Mouse (Mus musculus) kidney, embryonic 16.5 days (tissue): Measurements from ENCODE around the gene Hist1h2ae. TPM values are rescaled to one million over a fixed set of nuclear protein-coding genes. Genes with fewer than 3 reads are reported as not detected.

ENCODE experiments used
- ATAC-seq: fragments of 200-750 bp; cut with Nextera tagmentation; 2 replicates; pipeline ENCODE4 v1.8.0; 2017; ENCODE audit warnings: moderate TSS enrichment; ENCODE audit not compliant: low FRiP score, low TSS enrichment
- H3K27ac ChIP-seq: fragments of 300-500 bp; sonication (generic); 2 replicates; pipeline ENCODE4 v1.5.1; 2014; ENCODE audit warnings: low read length
- H3K27me3 ChIP-seq: fragments of 300-500 bp; sonication (generic); 2 replicates; pipeline ENCODE4 v1.6.1; 2014; ENCODE audit warnings: low read length, control low read depth, mixed read lengths; ENCODE audit not compliant: insufficient read depth
- H3K36me3 ChIP-seq: fragments of 300-500 bp; sonication (generic); 2 replicates; pipeline ENCODE4 v1.6.1; 2014; ENCODE audit warnings: low read length, control low read depth, mixed read lengths; ENCODE audit not compliant: insufficient read depth
- H3K4me1 ChIP-seq: fragments of 300-500 bp; sonication (generic); 2 replicates; pipeline ENCODE4 v1.6.1; 2014; ENCODE audit warnings: low read length, control low read depth, mixed read lengths; ENCODE audit not compliant: insufficient read depth
- H3K4me2 ChIP-seq: fragments of 300-500 bp; sonication (generic); replicated peaks from 2 replicates; pipeline ENCODE4 v1.6.1; 2014; ENCODE audit warnings: low read depth, low read length
- H3K4me3 ChIP-seq: fragments of 300-500 bp; sonication (generic); 2 replicates; pipeline ENCODE4 v1.5.1; 2014; ENCODE audit warnings: mild to moderate bottlenecking, low read length
- H3K9ac ChIP-seq: fragments of 300-500 bp; sonication (generic); replicated peaks from 2 replicates; pipeline ENCODE4 v1.6.1; 2014; ENCODE audit warnings: low read length
- H3K9me3 ChIP-seq: fragments of 300-500 bp; sonication (generic); 2 replicates; pipeline ENCODE4 v1.6.1; 2016; ENCODE audit warnings: low read length, control low read depth
- WGBS: fragments of 180-500 bp; shearing (Covaris S2); extraction: QIAGEN DNeasy Blood & Tissue Kit; methylation state at CpG from one replicate; pipeline ENCODE4 v1.1.7; 2014; 5-methylcytosine and 5-hydroxymethylcytosine counted together
- polyA plus RNA-seq: library from polyadenylated mRNA; unstranded; fragments of >200 nt; fragmentation: Nextera tagmentation; extraction: Ambion mirVana; gene quantifications from 2 replicates; pipeline ENCODE4 v1.2.1, GENCODE M21; 2015

The Hist1h2ae gene
- polyA plus RNA-seq = 57.3 and 57.7 TPM in 2 replicates

- WGBS = 0% methylated on average over 18 of the region's 18 CpGs
- peak; percentile 91 for ATAC-seq
- Histone ChIP-seq H3K4me2 (peak within 1 kb of the TSS; percentile 78), H3K9ac (peak within 1 kb of the TSS; percentile 75), H3K4me3 (peak within 1 kb of the TSS; percentile 57), H3K27me3 (no peaks in the 10 kb centered on the region), H3K27ac (peak within 1 kb of the TSS; percentile 97), H3K4me1 (peaks cover 10% of the 10 kb centered on the region), H3K9me3 (no peaks in the 10 kb centered on the region), H3K36me3 (no peaks in the 10 kb centered on the region)
These were observed at the start of gene Hist1h2ae, which contains the start of gene Hist1h2bg for GRCm38 (mm10) chr13:23571022-23571503. TSS of gene Hist1h2ae (minus strand) at chr13:23571220. TSS of gene Hist1h2bg (plus strand) at chr13:23571396.

- no peaks in the 10 kb centered on the region for H3K9me3 ChIP-seq
- no peaks in the 10 kb centered on the region for H3K27me3 ChIP-seq
- no peak for ATAC-seq
- H3K4me3 ChIP-seq = peak overlapping the region; percentile 62
- H3K4me1 ChIP-seq = peaks cover 9% of the 10 kb centered on the region
- 50% methylated on average over 12 of the region's 12 CpGs for WGBS
- peak overlapping the region; percentile 97 for H3K27ac ChIP-seq
- H3K9ac ChIP-seq = peak overlapping the region; percentile 86
- peak overlapping the region; percentile 70 for H3K4me2 ChIP-seq
- no peaks in the 10 kb centered on the region for H3K36me3 ChIP-seq
These were observed 49.2 kb upstream of the Hist1h2ae start for GRCm38 (mm10) chr13:23620056-23620732.

GRCm38 (mm10) chr13:23611638-23612037 is 40.6 kb upstream of the Hist1h2ae start:
- H3K4me2 ChIP-seq = no peak overlapping the region
- WGBS = 58% methylated on average over 3 of the region's 3 CpGs
- peak; percentile 35; the same call in 1 of the 2 replicates for ATAC-seq
- H3K27ac ChIP-seq = 0 out of 2 replicates have a peak overlapping the region, but pooled peaks have one; percentile 43
- no peaks in the 10 kb centered on the region for H3K27me3 ChIP-seq
- H3K9me3 ChIP-seq = no peaks in the 10 kb centered on the region
- no peaks in the 10 kb centered on the region for H3K4me1 ChIP-seq
- H3K36me3 ChIP-seq = no peaks in the 10 kb centered on the region
- no peak overlapping the region for H3K4me3 ChIP-seq
- H3K9ac ChIP-seq = no peak overlapping the region

GRCm38 (mm10) chr13:23610393-23610792 is 39.4 kb upstream of the Hist1h2ae start:
- H3K27me3 ChIP-seq = no peaks in the 10 kb centered on the region
- H3K4me1 ChIP-seq = no peaks in the 10 kb centered on the region
- H3K4me3 ChIP-seq = no peak overlapping the region
- H3K27ac ChIP-seq = no peak overlapping the region
- H3K9ac ChIP-seq = no peak overlapping the region
- H3K4me2 ChIP-seq = no peak overlapping the region
- no peaks in the 10 kb centered on the region for H3K36me3 ChIP-seq
- ATAC-seq = no peak
- WGBS = 74% methylated on average over 2 of the region's 2 CpGs
- H3K9me3 ChIP-seq = no peaks in the 10 kb centered on the region

- H3K27me3 ChIP-seq = no peaks in the 10 kb centered on the region
- H3K9me3 ChIP-seq = no peaks in the 10 kb centered on the region
- no peak overlapping the region for H3K27ac ChIP-seq
- no peaks in the 10 kb centered on the region for H3K4me1 ChIP-seq
- ATAC-seq = no peak
- no peak overlapping the region for H3K9ac ChIP-seq
- H3K4me2 ChIP-seq = no peak overlapping the region
- no peak overlapping the region for H3K4me3 ChIP-seq
- no peaks in the 10 kb centered on the region for H3K36me3 ChIP-seq
These were observed 38.8 kb upstream of the Hist1h2ae start for GRCm38 (mm10) chr13:23609844-23610243.

DNA sequence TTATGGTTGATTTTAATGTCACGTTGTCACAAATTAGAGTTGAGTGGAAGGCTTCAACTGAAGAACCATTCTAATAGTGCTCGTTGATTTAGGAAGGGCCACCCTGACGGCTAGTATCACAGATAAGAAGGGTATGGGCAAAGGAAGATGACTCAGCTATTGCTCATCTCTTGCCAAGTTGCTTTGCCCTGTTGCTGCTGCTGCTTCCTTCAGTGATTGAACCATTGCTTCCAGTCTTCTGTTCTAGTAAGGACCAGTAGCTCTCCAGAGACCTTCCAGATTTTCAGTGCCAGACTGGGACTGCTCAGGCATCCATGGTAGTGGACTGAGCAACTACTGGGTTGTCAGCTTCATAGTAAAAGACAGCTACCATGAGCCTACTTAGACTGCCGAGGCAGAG is 38.2 kb upstream of the Hist1h2ae start:
- Histone ChIP-seq H3K36me3 (no peaks in the 10 kb centered on the region), H3K9ac (no peak overlapping the region), H3K9me3 (no peaks in the 10 kb centered on the region), H3K4me1 (no peaks in the 10 kb centered on the region), H3K27me3 (no peaks in the 10 kb centered on the region), H3K4me2 (no peak overlapping the region), H3K27ac (no peak overlapping the region), H3K4me3 (no peak overlapping the region)
- WGBS = 82% methylated on average over 4 of the region's 4 CpGs
- ATAC-seq = no peak

DNA sequence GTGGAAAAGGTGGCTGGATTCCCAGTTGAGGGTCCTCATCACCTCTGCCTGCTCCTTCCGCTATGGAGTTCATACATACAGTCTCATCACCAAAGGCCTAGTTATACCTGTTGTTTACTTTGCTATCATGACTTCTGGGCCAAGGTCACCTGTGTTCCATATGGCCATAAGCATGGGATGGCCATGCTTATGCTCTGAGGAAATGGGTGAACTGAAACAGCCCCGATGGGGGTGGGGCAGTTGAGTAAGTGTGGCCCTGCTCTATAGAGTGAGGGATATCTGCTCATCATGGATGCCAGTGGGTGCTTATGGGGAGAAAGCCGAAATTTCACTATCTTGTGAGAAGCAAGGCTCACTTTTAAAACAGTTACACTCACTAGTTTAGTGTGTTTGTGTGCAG is 34.0 kb upstream of the Hist1h2ae start:
- Histone ChIP-seq H3K4me1 (no peaks in the 10 kb centered on the region), H3K4me3 (no peak overlapping the region), H3K9ac (no peak overlapping the region), H3K4me2 (no peak overlapping the region), H3K27ac (no peak overlapping the region), H3K36me3 (no peaks in the 10 kb centered on the region), H3K9me3 (no peaks in the 10 kb centered on the region), H3K27me3 (no peaks in the 10 kb centered on the region)
- peak; percentile 39; the same call in 1 of the 2 replicates for ATAC-seq
- 90% methylated on average over 3 of the region's 3 CpGs for WGBS

GRCm38 (mm10) chr13:23604452-23604851 is 33.4 kb upstream of the Hist1h2ae start:
- Histone ChIP-seq H3K27me3 (no peaks in the 10 kb centered on the region), H3K4me1 (no peaks in the 10 kb centered on the region), H3K9ac (no peak overlapping the region), H3K9me3 (no peaks in the 10 kb centered on the region), H3K36me3 (no peaks in the 10 kb centered on the region), H3K4me2 (no peak overlapping the region), H3K4me3 (no peak overlapping the region), H3K27ac (no peak overlapping the region)
- ATAC-seq = peak; percentile 49; the same call in 1 of the 2 replicates
- WGBS = 34% methylated on average over 3 of the region's 3 CpGs

DNA sequence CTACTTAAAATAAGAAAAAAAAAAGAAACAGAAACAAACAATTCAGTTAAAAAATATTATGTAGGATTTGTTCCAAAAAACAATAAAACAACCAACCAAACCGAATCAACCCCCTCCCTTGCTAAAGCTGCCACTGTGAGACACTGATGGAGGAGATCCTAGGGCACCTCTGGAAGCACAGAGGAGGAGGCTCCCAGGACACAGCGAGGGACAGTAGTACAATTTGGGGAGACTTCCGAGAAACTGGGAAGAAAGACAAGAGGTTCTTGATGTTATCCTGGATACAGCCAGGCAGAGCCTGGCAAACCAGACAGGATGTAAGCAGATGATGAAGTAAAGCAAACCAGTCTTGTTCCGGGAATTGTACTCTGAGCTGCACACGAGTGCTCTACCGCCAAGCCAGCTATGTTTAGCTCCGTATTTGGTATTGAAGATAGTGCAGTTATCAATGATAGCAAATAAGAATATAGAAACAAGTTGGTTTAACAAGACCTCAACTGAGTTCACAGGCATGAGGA is 32.2 kb upstream of the Hist1h2ae start:
- no peak for ATAC-seq
- Histone ChIP-seq H3K27ac (no peak overlapping the region), H3K9me3 (no peaks in the 10 kb centered on the region), H3K9ac (no peak overlapping the region), H3K4me2 (no peak overlapping the region), H3K4me3 (no peak overlapping the region), H3K27me3 (no peaks in the 10 kb centered on the region), H3K4me1 (no peaks in the 10 kb centered on the region), H3K36me3 (no peaks in the 10 kb centered on the region)
- 73% methylated on average over 7 of the region's 7 CpGs for WGBS

GRCm38 (mm10) chr13:23597957-23598356 is 26.9 kb upstream of the Hist1h2ae start:
- WGBS = 6% methylated on average over 9 of the region's 9 CpGs
- H3K4me1 ChIP-seq = peaks cover 9% of the 10 kb centered on the region
- ATAC-seq = peak; percentile 65; the same call in 1 of the 2 replicates
- no peaks in the 10 kb centered on the region for H3K27me3 ChIP-seq
- no peaks in the 10 kb centered on the region for H3K9me3 ChIP-seq
- H3K36me3 ChIP-seq = no peaks in the 10 kb centered on the region
- no peak overlapping the region for H3K9ac ChIP-seq
- no peak overlapping the region for H3K4me2 ChIP-seq
- no peak overlapping the region for H3K27ac ChIP-seq
- H3K4me3 ChIP-seq = no peak overlapping the region
